Mouse (Mus musculus): Measurements from ENCODE around the gene Tesc.

DNA sequence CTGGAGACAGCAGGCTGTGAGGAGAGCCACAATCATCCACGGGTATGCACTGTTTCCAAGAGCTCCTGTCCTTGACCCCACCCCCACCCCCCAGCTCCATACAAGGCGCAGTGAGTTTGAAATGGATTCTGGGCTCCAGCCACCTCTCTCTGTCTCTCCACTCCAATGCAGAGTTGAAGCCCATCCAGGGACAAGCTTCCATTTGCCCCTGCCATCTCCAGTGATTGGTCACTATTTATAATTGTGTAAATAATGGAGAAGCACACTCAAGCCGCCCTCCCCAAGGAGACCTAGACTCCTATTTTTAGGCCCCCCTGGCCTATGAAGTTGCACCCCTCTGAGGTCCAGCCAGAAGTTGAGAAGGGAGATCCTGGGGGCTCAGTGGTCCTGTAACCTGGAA lies 4.5 kb upstream of the Tesc start:
- TF ChIP-seq CTCF (IDR thresholded peaks at IDR 0.05; ENCODE audit: control insufficient read depth, insufficient read depth, insufficient replicate concordance, low read depth, low read length), result no peak
- TF ChIP-seq POLR2A (IDR thresholded peaks at IDR 0.05; ENCODE audit: control insufficient read depth, low read depth, low read length), result no peak

Data from testis, adult 2 months (tissue).